Mouse (Mus musculus): Measurements from ENCODE around the gene Ero1l.

Ero1l gene

DNA sequence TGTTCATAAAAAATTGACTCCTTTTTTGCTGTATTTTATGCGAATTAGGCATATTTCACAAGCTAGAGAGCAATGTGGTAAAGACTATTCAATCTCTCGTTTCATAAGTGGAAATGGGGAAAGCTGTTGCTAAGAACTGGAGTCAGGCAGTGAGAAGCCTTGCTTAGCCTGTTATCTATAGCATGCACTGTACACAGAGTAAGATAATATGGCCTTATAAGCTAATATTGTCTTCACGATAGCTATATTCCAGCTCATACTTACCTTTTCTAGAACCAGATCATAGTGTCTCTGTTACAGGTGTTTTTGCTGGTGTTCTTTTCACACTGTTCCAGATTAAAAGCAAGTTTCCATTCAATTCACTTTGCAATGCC, 653 bp upstream of the Ero1l start:
- POLR2A ChIA-PET = interaction anchor here in 3 of 4 experiments (0.6 to 5.4 kb wide), 32 partner anchors 8 to 339 kb away, joined by 3 to 100 read pairs (median 5); partner anchors contain the start of genes Psmc6 (in 3 of the 3), Gpr137c (in 2 of the 3), Styx (in 2 of the 3) and Txndc16 (in 2 of the 3)

GRCm38 (mm10) chr14:45317921-45318411, 605 bp downstream of the Ero1l start:
- POLR2A ChIA-PET = interaction anchor here (0.5 to 5.4 kb wide), 30 partner anchors 9 to 340 kb away, joined by 3 to 100 read pairs (median 4); partner anchors contain the start of genes Psmc6 (in 3 of the 4), Styx (in 3 of the 4), Gpr137c (in 2 of the 4) and Txndc16 (in 2 of the 4)
- CTCF ChIA-PET = interaction anchor here in 3 of 4 experiments (1.2 to 4.7 kb wide), 4 partner anchors 10 to 11 kb away, joined by 3 to 67 read pairs (median 28); partner anchors contain the start of gene Psmc6 (in 3 of the 3)

More for the DNA sequence above, 653 bp upstream of the Ero1l start:
- CTCF ChIA-PET = interaction anchor here (0.7 to 4.7 kb wide), 4 partner anchors 10 kb away, joined by 4 to 67 read pairs (median 28); partner anchors contain the start of gene Psmc6 (in 4 of the 4)

DNA sequence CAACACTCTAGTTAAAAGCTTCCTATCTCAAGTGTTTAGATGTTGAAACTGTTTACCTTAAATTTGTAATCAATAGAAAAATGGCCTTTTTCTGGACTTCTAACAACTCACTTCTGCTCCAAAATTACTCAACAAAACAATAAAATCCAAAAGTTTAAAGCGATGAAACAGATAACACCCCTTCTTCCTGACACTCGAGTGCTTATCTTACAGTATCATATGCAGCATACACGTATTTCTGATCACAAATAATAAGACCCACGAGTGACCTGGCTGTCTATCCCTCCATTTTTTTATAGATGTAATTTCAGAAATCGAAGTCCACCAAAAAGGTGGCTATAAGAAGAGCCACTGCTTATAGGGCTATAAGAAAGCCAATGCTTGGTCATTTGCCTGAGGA, 1.6 kb downstream of the Ero1l start:
- CTCF ChIA-PET = interaction anchor here in 3 of 4 experiments (1.0 to 4.7 kb wide), 3 partner anchors 9 to 12 kb away, joined by 3 to 33 read pairs (median 5); partner anchors contain the start of gene Psmc6 (in 2 of the 3)
- POLR2A ChIA-PET = interaction anchor here in 2 of 4 experiments (0.7 to 5.4 kb wide), 13 partner anchors 8 to 153 kb away, joined by 3 to 100 read pairs (median 3); partner anchors contain the start of genes Psmc6 (in 2 of the 2), Gpr137c (in 1 of the 2), Styx (in 1 of the 2) and Txndc16 (in 1 of the 2)

DNA sequence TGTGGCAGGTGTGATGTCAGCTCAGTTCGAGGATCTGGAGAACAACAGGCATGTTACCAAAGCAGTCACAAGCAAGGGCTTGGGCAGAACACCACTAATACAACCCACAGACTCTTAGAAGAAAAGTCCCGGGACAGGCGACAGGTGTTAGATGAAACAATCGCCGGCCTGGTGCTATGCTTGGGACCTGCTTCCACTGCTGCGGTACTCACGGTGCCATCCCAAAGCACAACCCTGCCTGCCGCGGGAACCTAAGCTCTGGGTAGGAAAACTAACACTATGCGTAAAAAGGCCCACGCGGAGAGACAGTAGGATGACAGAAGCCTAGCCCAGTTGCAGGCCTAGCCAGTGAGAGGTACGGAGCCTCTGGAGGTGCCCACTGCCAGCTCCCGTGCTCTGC, 8.5 kb downstream of the Ero1l start:
- ChIA-PET CTCF (interaction anchor here in 2 of 4 experiments (0.6 to 1.1 kb wide), 2 partner anchors 19 to 113 kb away, joined by 5 read pairs; partner anchors contain the start of gene Psmc6 (in 1 of the 2)), POLR2A (interaction anchor here in 2 of 4 experiments (0.9 to 8.9 kb wide), 6 partner anchors 7 to 41 kb away, joined by 4 to 58 read pairs (median 8); partner anchors contain the start of genes Ero1l (in 2 of the 2), Psmc6 (in 2 of the 2) and Styx (in 1 of the 2))

GRCm38 (mm10) chr14:45309646-45310045, 8.9 kb downstream of the Ero1l start:
- ChIA-PET CTCF (interaction anchor here in 2 of 4 experiments (0.6 to 1.1 kb wide), 2 partner anchors 20 to 113 kb away, joined by 5 read pairs; partner anchors contain the start of gene Psmc6 (in 1 of the 2)), POLR2A (interaction anchor here in 2 of 4 experiments (0.9 to 8.9 kb wide), 6 partner anchors 8 to 41 kb away, joined by 4 to 58 read pairs (median 8); partner anchors contain the start of genes Ero1l (in 2 of the 2), Psmc6 (in 2 of the 2) and Styx (in 1 of the 2))

DNA sequence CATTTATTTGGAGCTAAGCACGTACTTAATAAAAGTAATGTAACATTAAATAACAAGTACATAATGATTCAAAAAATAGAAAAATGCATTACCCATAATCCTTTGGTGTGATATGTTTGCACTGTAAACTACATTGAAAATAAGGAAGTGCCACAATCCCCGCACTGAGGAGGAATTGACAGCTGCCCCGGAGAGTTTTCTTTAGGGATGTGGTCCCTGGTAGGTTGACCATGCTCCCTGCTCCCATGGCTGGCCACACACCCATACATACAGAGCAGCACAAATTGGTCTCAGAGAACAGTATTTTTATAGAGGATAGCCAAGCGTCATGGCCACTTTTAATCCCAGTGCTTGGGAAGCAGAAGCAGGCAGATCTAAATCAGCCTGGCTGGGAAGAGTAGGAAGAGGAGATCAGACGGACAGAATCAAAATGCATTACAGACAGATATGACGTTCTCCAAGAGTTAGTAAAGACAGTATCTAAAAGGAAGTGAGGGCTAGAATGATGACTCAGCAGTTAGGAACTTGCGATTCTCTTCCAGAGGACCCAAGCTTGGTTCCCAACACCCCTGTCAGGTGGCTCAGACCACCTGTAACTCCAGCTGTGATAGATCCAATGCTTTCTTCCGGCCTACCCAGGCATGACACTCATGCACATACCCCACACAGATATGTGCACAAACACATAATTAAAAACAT, 10.8 kb downstream of the Ero1l start:
- POLR2A ChIA-PET = interaction anchor here in 2 of 4 experiments (2.4 to 8.9 kb wide), 3 partner anchors 9 to 22 kb away, joined by 17 to 58 read pairs (median 18); partner anchors contain the start of genes Ero1l (in 2 of the 2) and Psmc6 (in 1 of the 2)
- CTCF ChIA-PET = interaction anchor here in 3 of 4 experiments (0.6 to 1.1 kb wide), 4 partner anchors 10 to 74 kb away, joined by 3 to 5 read pairs (median 3); partner anchors contain the start of gene Psmc6 (in 1 of the 3)

DNA sequence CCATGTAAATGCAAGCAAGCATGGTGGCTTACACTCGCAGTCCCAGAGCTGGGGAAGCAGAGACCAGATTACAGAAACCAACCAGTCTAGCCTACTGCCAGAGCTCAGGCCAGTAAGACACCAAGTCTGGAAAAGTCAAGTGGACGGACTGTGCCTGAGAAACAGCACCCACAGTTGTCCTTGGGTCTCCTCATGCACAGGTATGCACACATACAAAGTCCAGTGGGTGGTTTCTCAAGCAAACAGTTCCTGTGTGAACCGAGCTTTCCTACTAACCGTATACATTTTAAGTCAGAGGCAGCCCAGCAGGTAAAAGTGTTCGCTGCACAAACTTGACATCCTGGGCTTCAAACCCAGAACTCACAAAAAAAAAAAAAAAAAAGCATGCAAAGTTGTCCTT, 12.7 kb downstream of the Ero1l start:
- ChIA-PET POLR2A (interaction anchor here in 1 of 4 experiments (1.3 to 8.9 kb wide), 2 partner anchors 11 to 15 kb away, joined by 5 to 58 read pairs; partner anchors contain the start of gene Ero1l), CTCF (no interaction called here)

DNA sequence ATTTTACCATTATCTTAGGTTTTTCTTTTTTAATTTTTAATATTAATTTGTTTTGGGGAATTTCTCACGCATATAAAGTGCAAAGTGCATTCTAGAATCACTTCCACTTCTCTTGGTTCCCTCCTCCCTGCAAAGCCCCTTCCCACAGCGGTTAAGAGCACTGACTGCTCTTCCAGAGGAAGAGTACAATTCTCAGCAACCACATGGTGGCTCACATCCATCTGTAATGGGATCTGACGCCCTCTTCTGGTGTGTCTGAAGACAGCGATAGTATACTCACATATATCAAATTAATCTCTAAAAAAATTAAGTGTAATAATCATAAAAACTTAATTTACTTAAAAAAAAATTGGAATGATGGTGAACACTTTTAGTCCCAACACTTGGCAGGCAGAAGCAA, 14.2 kb downstream of the Ero1l start:
- POLR2A ChIA-PET = interaction anchor here in 2 of 4 experiments (1.1 to 8.9 kb wide), 3 partner anchors 13 to 25 kb away, joined by 3 to 58 read pairs (median 4); partner anchors contain the start of genes Psmc6 (in 2 of the 2) and Ero1l (in 1 of the 2)
- CTCF ChIA-PET = no interaction called here

DNA sequence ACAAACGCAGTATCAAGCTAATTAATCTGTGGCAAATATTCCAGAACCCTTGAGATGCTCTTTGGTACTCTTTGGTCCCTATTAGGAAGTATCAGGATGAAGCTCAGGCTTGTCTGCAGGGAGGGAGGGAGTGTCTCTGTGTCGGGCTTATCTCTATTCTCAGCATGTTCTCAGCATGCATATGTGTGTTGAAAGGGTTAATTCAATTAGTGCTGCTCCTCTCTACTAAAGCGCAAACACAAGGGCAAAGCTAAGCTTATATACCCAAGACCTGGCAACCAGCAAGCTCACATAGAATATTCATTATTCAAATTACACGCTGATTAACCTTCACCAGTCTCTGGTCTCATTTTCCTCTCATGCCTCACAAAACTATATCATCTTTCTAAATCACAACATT, 14.6 kb downstream of the Ero1l start:
- POLR2A ChIA-PET = interaction anchor here in 3 of 4 experiments (0.6 to 8.9 kb wide), 6 partner anchors 8 to 215 kb away, joined by 3 to 58 read pairs (median 3); partner anchors contain the start of genes Psmc6 (in 2 of the 3) and Ero1l (in 1 of the 3)
- CTCF ChIA-PET = no interaction called here

GRCm38 (mm10) chr14:45291608-45292007, 27.0 kb downstream of the Ero1l start:
- ChIA-PET POLR2A (interaction anchor here in 2 of 4 experiments (1.2 to 1.3 kb wide), 2 partner anchors 18 to 27 kb away, joined by 3 to 4 read pairs; no protein-coding TSS in a partner anchor), CTCF (interaction anchor here in 1 of 4 experiments (0.5 kb wide), 1 partner anchor 137 kb away, joined by 5 read pairs; no protein-coding TSS in a partner anchor)

- CTCF ChIA-PET = no interaction called here
- POLR2A ChIA-PET = no interaction called here
Measured at GRCm38 (mm10) chr14:45282066-45282465, 36.5 kb downstream of the Ero1l start.

DNA sequence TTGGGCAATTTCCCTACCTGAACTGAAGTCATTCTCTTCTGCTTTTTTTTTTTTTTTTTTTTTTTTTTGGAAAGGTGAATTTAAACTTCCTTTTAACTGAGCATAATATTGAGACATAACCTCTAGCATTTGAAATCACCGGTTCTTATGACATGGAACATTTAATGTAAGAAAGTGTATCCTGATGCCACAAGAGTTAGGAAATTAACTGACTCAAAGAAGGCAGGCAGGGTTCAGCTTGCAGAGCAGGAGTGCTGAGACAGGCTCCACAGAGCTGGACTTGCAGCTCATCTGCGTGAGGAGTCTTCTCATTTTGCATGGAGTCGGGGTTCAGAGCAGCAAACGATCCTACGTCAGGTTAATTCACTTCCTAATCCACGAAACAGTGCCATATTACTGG, 42.8 kb downstream of the Ero1l start:
- ChIA-PET POLR2A (no interaction called here), CTCF (interaction anchor here in 1 of 4 experiments (0.7 kb wide), 1 partner anchor 336 kb away, joined by 10 read pairs; no protein-coding TSS in a partner anchor)

DNA sequence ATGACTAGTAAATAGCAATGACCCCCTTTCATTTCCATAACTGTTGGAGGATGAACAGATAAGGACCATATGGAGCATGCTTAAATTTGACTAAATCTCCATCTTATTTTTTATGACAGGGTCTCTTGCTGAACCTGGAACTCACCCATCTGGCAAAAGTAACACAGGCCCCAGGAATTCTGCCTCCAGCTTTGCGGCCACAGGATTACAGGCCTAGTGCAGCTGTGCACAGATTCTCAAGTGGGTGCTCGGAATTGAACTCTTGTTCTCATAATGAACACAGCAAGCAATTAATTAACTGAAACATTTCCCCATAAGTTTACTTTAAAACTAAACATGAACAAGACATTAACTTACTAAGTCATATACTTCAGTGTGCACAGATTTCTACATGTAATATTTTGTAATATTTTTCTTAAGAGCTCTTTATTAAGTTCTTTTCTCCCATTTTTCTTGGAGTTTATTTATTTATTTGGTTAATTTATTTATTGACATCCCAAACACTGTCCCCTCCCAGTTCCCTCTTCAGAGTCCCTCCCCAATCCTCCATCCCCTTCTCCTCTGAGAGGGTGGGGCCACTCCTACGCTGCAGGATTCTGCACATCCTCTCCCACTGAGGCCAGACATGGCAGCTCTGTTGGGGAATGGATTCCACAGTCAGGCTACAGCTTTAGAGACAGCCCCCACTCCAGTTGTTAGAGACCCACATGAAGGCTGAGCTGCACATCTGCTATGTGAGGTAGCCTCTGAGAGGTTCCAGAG, 54.6 kb downstream of the Ero1l start:
- POLR2A ChIA-PET = no interaction called here
- CTCF ChIA-PET = no interaction called here

DNA sequence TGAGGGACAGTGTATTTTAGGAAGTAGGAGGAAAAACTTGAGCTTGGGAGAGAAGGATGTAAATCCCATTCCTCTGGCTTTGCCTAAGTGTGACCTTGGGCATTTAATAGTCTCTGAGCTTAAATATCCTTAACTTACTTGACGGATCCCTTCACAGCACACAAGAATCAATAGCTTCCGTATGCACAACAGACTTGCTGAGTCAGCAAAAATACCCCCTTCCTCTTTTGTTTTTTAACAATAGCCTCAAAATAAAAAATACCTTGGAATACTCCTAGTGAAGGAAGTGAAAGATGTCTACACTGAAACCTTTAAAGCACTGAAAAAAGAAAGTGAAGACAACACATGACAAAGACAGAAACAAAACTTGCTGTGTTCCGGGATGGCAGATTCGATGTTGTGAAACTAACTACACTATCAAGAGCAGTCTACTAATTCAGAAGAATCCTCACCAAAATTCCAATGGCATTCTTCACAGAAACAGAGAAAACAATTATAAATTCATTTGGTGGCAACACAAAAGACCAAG, 67.0 kb downstream of the Ero1l start:
- POLR2A ChIA-PET = no interaction called here
- CTCF ChIA-PET = no interaction called here

- ChIA-PET CTCF (interaction anchor here in 2 of 4 experiments (0.6 to 0.7 kb wide), 2 partner anchors 125 to 213 kb away, joined by 3 read pairs; no protein-coding TSS in a partner anchor), POLR2A (no interaction called here)
Measured at GRCm38 (mm10) chr14:45241613-45242012, 77.0 kb downstream of the Ero1l start.

GRCm38 (mm10) chr14:45239042-45239441, 79.5 kb downstream of the Ero1l start:
- POLR2A ChIA-PET = no interaction called here
- CTCF ChIA-PET = no interaction called here
